Mouse (Mus musculus): ENCODE results near the gene Ptpn7.
"Not testable (repeated sequence)": the region's sequence is repeated elsewhere in the genome, so short reads cannot be mapped to it uniquely, and the experiment has no call there.

Ptpn7 gene

DNA sequence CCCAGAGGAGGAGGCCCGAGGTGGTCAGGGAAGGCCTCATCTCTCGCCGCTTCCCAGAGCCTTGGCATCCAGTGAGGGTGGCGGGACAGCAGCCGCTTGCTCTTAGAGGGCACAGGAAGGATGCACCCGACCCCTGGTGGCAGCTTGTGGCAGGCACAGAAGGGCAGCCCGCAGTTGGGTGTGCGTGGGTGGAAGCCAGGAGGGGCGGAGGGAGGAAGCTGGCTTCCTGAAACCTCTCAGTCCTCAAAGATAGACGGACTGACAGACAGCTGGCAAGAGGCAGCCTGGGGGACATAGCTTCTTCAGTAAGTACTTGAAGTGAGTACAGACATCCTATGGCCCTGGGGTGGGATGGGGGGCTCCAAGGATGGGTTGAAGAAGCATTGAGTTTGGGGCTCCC is at the start of gene Ptpn7:
Ptpn7 (plus strand) TSS at position 228 of the 400 bp plus-strand sequence.
- DNase-seq (ENCODE audit: low spot score in 2 of 2), result no peak

DNA sequence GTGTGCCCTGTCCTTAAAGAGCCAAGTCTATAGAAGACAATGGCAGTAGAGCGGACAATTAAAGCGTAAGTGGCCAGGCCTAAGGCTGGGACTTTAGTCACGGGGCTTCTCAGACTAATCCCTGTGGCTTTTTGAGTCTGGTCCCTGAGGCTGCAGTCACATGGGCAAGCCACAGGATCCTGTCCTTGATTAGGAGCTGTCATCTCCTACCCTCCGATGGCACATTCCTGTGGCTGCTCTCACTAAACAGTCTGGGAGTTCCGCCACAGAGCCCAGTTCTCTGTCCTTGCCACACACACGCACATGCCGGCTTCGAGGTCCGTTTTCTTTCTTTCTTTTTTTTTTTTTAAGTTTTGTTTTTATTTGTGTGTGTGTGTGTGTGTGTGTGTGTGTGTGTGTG is 49.0 kb upstream of the Ptpn7 start:
- DNase-seq (ENCODE audit: low spot score in 2 of 2), result no peak

DNA sequence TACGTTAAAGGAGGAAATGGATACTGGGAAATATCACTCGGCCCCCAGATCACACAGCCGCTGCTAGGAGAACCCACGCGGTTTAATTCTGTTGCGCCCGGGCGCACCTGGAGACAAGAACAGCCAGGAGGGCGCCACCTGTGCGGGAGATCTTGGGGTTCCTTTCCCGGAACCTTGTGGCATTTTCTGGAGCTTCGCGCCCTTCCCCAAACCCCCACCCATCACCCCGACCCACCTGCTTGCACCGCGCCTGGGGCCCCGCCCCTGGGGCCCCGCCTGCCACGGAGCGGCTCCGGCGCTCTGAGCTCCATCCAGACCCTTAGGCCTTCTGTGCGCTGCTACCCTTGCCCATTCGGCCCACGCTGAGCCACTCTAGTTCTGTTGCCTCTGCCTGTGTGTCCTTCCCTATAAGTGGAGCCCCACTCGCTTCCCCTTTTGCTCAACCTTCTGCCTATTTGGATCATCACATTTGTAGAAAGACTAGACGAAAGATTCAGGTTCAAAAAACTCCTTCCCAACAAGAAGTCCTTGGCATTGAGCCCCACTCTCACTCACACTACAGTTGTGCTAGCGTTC is 47.1 kb upstream of the Ptpn7 start:
- DNase-seq (ENCODE audit: low spot score in 2 of 2), result no peak

DNA sequence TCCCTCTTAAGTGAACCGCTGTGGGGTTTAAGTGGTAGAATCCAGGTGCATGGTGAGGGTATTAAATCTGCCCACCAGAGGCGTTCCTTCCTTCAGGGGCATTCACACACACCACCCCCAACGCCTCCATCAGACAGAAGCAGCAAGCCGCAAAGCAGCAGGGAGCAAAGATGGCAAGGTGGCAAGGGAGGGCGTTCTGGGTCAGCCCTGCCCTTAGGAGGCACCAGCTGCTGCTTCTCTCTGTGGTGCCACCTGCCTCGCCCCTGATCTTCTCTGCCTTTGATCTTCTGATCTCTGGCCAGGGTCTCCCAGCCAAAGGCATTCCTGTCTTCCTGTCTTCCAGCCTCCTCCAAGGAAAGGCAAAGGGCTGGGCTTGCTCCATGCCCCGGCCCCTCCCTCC is 46.5 kb upstream of the Ptpn7 start:
- DNase-seq (ENCODE audit: low spot score in 2 of 2), result no peak

DNA sequence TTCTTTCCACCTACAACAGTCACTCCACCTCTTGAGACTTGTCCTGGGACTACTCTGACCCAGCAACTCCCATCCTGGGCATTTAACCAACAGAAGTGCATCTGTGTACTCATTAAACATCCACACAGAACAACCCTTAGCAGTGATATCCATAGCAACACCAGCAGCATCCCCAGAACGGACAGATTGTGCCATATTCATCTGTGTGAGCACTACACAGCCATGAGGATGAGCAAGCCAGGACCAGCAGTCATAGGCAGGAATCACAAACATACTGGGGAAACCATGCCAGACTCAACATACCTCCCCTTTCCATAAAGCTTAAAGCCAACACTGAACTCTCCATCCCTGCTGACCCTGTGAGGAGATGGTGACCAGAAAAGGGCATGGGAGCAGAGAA is 45.1 kb upstream of the Ptpn7 start:
- DNase-seq (ENCODE audit: low spot score in 2 of 2), result no peak

DNA sequence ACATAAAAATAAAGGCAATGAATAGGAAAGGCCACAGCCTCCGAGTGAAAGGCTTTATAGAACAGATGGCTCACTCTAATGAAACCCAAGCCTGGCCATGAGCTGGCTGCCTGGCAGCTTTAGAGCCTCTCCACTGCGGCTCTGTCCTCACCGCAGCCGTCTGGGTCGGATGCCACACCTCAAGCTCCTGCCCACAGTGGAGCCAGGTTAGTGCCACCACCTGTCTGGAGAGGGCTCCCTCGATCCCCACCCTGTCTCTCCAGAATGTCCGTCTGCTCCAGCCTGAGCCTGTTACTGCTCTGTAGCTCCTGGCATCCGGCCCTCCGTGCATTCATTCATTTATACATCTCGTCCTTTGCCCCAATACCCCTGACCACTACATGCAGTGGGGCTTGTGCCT is 42.9 kb upstream of the Ptpn7 start:
- DNase-seq (ENCODE audit: low spot score in 2 of 2), result no peak

DNA sequence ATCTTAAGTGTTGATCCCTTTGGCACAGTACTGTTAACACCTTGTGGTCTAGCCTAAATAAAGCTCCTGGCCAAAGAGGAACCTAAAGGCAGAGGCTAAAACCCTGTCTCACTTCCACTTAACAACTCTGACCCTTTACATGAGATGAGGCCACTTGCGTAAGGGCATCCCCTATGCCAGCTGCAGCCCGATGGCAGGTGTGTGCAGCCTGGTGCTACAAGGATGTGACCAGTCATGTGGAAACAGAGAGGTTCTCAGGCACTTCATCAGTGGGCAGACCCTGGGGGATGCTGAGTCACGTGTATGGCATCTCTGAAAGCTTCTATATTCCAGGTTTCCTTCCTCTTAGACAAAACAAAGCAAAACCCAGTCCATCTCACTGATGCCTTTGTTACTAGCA is 41.6 kb upstream of the Ptpn7 start:
- no peak for DNase-seq (ENCODE audit: low spot score in 2 of 2)

DNA sequence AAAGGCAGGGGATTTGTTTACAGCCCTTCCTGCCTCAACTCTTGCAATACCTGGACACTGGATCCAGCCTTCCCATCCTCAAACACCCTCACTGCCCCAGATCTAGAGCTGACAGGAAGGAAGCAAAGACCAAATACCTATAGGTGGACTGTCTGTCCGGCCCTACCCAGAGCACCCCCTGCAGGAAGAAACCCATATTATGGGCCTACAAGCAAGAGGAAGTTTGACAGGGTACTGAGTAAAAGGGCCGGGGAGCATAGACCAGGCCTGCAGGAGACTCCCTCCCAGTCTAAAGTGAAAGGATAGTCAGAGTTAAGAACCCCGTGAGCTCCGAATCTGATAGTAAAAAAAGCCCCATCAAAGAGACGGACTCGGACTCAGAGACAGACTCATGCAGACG is 37.8 kb upstream of the Ptpn7 start:
- DNase-seq (ENCODE audit: low spot score in 2 of 2), result no peak

DNA sequence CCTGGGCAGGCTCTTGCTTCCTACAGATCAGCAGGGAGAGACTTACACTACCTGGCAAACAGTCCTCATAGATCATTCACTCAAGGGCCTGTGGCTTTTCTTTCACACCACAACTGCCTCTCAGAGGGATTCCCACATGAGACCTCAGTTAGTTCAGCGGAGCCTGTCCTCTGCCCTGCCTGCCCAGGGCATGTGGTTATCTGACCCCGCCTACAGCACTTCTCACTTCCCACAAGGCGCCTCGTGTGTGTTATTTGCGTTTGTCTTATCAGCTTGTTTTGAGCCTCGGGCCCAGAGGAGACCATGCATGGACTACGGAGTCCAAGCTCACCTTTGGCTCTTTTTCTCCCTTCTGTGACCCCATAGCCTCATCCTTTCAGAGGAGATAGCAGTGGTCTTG is 37.3 kb upstream of the Ptpn7 start:
- no peak for DNase-seq (ENCODE audit: low spot score in 2 of 2)

DNA sequence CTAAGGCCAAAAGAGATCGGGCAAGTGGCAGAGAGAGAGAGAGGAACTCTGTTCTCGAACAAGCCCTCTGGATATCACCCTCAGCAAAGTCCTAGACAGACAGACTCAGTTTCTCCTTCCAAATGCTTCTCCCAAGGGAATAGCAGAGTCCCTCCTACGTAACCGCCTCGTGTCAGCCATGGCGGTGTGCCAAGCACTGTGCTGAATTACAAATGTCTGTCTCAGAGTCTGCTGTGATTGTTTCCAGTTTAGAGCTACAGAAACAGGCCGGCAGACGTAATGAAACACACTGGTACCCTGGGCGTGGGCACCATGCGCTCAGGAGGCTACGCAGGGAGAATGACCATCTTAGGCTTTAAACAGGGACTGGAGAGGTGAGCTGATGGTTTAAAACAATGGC is 36.2 kb upstream of the Ptpn7 start:
- no peak for DNase-seq (ENCODE audit: low spot score in 2 of 2)

DNA sequence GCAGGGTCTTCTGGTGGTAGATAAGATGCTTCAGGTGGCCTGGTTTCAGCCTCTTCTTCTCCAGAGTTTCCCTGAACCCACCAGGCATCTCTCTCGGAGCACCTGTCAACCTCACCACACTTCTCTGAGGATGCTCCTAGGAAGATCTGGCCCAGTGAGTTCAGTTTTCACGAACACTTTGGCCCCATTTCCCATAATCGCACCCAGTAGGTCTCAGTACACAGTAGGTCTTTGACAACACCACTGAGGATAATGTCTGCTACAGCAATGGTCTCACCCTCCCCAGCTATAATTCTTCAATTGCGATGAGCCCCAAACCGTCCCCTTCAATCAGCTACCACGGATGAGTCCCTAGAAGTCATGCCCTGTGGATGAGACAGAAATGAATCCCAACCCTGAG is 35.1 kb upstream of the Ptpn7 start:
- no peak for DNase-seq (ENCODE audit: low spot score in 2 of 2)

DNA sequence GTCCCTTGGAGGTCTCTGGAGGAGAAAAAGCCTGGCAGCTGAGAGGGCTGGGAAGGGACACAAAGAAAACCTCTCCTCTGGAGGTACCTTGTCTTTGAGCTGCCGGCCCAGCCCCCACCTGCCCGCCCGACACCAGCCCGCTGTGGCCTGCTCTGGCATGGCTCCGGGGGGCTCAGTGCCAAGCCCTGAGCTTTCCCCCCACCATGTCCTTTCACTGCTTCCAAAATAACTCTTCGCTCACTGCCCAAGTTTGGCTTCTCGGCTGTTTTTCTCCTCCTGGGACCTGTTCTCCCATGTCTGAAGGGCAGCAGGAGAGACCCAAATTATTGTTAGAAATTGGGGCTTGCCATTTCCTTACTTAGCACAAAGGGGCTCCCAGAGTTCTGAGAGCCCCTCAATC is 34.1 kb upstream of the Ptpn7 start:
- no peak for DNase-seq (ENCODE audit: low spot score in 2 of 2)

DNA sequence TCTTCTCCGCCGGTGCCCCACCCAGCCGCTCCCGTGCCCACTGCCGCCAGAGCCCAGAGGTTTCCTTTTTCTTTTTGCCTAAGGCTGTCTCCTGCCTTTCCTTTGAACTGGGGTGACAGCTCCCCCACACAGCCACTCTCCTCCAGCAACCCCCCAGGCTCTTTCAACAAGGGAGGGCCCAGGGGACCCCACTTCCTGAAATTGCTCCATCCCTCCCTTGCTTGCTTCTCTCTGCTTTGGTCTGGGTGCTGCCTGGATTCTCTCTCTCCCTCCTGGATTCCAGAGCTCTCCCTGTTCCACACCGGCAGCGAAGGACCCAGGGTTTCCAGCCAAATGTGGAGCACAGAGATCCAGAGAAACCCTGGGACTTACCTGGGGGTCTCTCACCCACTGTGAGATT is 32.1 kb upstream of the Ptpn7 start:
- DNase-seq (ENCODE audit: low spot score in 2 of 2), result no peak

DNA sequence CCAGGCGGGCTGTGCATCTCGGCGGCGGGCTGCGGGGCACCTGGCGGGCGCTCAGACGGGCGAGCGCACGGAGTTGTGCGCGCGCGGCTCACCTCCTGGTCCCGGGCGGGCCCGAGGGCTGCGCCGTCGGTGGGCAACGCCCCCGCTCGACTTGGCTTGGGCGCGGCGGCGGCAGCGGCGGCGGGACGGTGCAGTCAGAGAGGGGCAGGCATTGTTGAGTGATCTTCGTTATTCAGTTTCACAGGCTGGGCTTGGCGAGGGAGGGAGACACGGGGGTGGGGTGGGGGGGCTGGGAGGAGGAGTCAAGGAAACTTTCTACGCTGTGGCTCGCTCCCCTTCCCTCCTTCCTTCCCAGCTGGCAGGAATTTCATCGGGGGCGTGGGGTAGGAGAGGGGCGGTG is 27.4 kb upstream of the Ptpn7 start, which contains the start of gene Lgr6:
Lgr6 (minus strand) TSS at position 153 of the 400 bp plus-strand sequence.
- DNase-seq (ENCODE audit: low spot score in 2 of 2), result no peak

DNA sequence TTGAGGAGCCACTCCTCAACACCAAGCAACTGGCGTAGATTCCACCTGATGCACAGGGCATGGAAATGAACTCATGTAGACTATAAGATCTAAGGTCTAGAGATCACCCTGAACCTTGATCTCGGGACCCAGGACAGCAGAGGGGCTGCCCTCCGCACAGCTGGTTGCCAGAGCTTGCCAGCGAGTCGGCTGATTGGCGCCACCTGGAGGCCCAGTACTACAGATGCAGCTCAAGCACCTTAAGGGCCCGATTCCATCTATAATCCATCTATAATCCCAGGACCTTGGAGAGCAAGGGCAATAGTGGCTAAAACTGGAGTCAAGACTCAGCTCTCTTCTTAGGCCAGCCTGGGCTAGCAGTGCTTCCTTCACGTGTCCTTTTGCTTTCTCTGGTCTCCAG is 26.5 kb upstream of the Ptpn7 start:
- DNase-seq (ENCODE audit: low spot score in 2 of 2), result no peak

DNA sequence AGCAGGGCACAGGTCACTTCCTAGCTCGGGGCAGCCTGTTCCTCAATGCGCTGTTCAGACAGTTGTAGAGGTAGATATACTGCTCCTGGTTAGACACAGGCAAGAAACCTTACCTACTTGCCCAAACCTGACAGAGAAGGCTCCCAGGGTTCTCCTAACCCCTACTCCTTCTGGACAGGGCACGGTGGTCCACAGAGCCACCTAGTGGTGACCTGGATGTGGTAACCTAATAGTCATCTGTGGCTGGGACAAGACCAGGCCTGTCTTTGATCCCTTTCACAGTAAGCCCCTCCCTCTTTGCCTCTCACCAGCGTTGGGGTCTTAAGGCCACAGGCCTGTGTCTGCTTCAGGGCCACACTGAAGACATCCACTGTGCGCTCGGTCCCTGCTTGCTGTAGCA is 23.9 kb upstream of the Ptpn7 start:
- DNase-seq (ENCODE audit: low spot score in 2 of 2), result no peak

DNA sequence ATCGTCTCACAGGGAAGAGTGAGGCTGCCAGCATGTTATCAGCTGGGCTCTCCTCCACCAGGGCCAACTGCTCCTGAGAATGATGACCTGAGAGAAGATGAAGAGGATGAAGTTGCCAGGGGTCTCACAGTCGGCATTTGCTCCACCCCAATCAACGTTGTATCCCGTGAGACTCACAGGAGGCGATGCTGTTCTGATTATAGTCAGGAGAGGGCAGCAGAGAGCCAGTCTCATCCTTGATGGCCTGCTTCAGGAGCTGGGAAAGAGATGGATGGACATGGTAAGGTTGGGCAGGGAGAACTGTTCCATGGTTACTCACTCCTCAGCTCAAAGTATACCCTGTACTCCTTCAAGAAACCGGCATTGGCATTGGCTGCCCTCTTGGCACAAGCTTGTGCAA is 22.4 kb upstream of the Ptpn7 start:
- peak in 1 of 2 experiments; percentile 48 for DNase-seq (ENCODE audit: low spot score in 2 of 2)

DNA sequence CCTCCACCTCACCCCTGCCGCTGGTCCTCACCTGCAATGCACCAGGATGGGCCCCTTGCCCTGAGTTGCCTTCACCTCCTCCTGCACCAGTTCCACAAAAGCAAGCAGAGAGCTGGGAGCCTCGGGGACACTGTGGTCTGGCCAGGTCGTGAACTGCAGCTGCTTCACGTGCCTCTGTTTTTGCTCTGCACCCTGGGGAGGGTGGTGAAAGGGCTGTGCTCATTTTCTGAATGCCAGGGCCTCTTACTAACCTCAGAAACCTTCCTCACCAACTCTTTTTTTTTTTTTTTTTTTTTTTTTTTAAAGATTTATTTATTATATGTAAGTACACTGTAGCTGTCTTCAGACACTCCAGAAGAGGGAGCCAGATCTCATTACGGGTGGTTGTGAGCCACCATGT is 21.2 kb upstream of the Ptpn7 start:
- not testable (repeated sequence) for DNase-seq (ENCODE audit: low spot score in 2 of 2)

DNA sequence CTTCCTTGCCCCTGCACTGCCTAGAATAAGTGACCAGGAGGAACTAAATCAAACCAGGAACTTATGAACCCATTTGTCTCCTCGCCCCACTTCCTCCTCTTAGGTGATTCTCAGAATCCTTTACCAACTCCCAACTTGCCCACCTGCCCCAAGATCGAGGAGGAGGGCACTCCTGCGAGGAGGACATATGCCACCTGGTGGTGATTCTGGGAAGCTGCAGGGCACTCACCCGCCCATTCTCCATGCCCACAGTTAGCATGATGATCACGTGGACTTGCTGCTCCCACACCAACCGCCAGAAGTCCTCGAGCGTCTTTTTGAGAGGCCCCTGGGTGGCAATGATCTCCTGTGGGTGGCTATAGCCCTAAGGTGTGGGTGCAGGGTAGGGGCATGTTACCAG is 19.8 kb upstream of the Ptpn7 start:
- DNase-seq (ENCODE audit: low spot score in 2 of 2), result no peak

DNA sequence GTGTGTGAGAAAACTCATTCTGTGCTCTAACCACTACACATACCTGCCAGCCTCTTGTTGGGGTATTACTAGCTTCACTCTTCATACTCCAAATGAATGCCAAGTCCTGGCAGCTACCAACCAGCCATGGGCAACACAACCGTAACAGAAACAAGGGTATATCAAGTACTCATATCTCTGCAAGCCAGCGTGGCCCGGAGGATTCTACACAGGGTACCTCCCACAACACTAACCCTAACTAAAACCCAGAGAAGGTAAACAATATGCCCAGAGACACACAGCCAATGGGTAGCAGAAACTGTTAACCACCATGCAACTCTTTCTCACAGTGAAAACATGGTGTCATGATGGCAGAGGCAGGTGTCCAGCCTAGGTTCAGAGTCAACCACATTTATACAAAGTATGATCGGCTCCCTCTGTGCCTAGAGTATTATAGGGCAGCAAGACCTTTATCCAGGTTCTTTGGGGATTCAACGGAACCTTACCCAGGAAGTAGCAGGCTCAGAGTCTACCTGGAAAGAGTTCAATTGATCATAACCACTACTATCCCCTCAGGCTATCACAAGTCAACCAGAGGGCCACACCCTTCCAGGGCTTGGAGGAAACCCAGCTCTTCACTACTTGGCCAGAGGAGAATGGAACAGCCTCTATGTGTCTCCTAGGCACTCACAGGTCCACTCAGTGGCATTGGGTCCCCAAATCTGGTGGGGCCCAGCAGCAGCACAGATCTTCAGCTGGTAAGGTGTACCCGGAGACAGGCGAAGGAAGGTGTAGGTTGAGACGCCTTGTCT is 7.7 kb upstream of the Ptpn7 start:
- no peak for DNase-seq (ENCODE audit: low spot score in 2 of 2)

DNA sequence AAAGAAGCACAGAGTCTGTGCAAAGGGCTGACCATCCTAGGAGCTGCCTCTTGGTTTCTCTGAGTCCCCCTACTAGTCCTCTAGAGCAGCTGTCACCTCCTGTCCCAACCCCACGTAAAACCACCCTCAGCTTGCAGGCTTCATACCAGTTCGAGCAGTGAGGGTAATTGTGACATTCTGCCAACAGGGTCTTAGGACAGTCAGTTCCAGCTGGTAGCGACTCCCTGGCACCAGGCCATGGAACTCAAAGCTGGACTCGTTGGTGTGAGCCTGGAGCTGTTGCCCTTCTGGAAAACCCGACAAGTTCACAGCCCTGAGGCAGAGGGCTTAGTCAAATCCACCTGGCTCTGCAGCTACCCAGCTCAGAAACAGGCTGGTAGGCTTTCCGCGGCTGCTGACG is 6.5 kb upstream of the Ptpn7 start:
- no peak for DNase-seq (ENCODE audit: low spot score in 2 of 2)

DNA sequence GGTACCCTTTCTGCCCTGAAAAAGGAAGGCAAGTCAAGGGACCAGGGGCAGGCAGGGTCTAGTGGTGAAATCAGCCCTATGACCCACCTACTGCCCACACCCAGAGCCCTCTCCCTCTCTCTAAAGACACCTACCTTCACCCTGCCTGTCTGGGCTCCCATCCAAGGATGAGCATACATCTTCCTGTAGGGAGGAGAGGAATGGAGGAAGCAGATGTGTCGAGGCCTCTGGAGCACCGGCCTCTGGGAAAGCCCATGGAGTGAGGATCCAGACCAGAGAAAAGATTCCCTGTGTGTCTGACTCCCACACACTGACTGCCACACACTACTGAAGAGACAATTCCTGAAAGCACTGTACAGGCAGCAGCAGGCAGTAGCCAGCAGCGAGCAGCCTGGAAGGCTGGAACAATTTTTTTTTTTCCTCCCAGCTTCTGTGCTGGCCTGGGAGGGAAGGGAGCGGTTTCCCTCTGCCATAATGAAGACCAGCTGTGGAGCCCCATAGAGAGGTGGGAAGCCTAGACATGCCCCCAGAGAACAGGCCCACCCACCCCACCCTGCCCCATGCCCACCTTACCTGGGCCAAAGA is 6.0 kb upstream of the Ptpn7 start:
- DNase-seq (ENCODE audit: low spot score in 2 of 2), result peak in 1 of 2 experiments; percentile 42

DNA sequence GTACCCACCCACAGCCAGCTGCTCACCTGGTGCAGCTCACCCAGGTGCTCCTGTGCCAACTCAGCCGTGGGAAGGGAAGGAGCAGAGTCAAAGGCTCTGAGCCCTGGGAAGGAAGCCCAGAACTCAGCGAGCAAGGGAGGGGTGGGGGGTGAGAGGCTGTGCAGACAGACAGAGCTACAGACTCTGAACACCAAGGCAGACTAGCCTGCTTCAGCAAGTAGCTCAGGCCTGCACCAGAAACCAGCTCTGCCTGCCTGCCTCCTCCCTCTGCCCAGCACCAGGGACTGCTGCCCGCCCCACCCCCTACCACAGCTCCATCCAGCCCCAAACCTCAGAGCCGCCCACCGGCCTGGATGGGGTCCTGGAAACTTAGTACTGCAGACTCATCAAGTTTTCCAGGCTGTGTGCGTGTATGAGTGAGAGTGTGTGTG is 4.5 kb upstream of the Ptpn7 start:
- DNase-seq (ENCODE audit: low spot score in 2 of 2), result no peak

Measured in right cerebral cortex, postnatal 36 days (tissue).